Mouse (Mus musculus): Measurements from ENCODE around the gene Pcnx.
"Not testable (repeated sequence)": the region's sequence is repeated elsewhere in the genome, so short reads cannot be mapped to it uniquely, and the experiment has no call there.

- not testable (repeated sequence) for TF ChIP-seq CTCF (conservative IDR thresholded peaks at IDR 0.05; ENCODE audit: low read length); NANOG (IDR thresholded peaks at IDR 0.05; ENCODE audit: borderline replicate concordance, low read length)
Observed at GRCm38 (mm10) chr12:82044078-82044477, 184.3 kb downstream of the Pcnx start.
